8 mouse cellular contexts compared by ENCODE assay signal in genomic region chr1:21079217-21079773, GRCm38 (mm10). TPM values are rescaled to one million over a fixed set of nuclear protein-coding genes. Genes with fewer than 3 reads are reported as not detected.
DNase-seq lines count a peak whose midpoint lies in the region; ATAC-seq and TF ChIP-seq lines count a peak whose summit lies in the region.

Tram2 (minus strand) TSS chr1:21079229.

- DNase-seq in MN1 (ENCODE audit: low spot score) = peak; percentile 95
- peak; percentile 89 for DNase-seq in cerebellum, adult 8-10 months
- peak; percentile 96 for DNase-seq in hindbrain, embryonic 10.5 days (ENCODE audit: low spot score)
- DNase-seq in layer of hippocampus, adult 9-10 months (ENCODE audit: low spot score) = peak; percentile 58
- DNase-seq in thymus, adult 18-20 months = peak; percentile 86 to 87

- peaks cover 51% of the 10 kb centered on the region for H3K4me1 ChIP-seq in hindbrain, embryonic 10.5 days (replicated peaks)
- H3K4me1 ChIP-seq in lung, embryonic 15.5 days = peaks cover 40% of the 10 kb centered on the region
- peaks cover 5% of the 10 kb centered on the region; the same call in 1 of the 2 replicates for H3K4me1 ChIP-seq in olfactory bulb, adult 2 months (ENCODE audit: control insufficient read depth, insufficient read depth, low read length)

- H3K9me3 ChIP-seq in hindbrain, embryonic 10.5 days = no peaks in the 10 kb centered on the region
- H3K9me3 ChIP-seq in lung, embryonic 15.5 days = no peaks in the 10 kb centered on the region

- no peak for TF ChIP-seq CTCF in olfactory bulb, adult 2 months (IDR thresholded peaks at IDR 0.05; ENCODE audit: insufficient read depth, low read depth, low read length)

- peak; percentile 68 for TF ChIP-seq POLR2A in olfactory bulb, adult 2 months (IDR thresholded peaks at IDR 0.05; ENCODE audit: insufficient read depth, low read depth, low read length)

- ATAC-seq in frontal cortex, adult (ENCODE audit: low TSS enrichment) = peak; percentile 88
- peak; percentile 93 for ATAC-seq in lung, embryonic 15.5 days (ENCODE audit: borderline replicate concordance, extremely low read depth, low FRiP score, low TSS enrichment)

- H3K27ac ChIP-seq in hindbrain, embryonic 10.5 days = peak within 1 kb of the TSS; percentile 96
- peak within 1 kb of the TSS; percentile 96 for H3K27ac ChIP-seq in lung, embryonic 15.5 days
- peak within 1 kb of the TSS; percentile 14; the same call in 1 of the 2 replicates for H3K27ac ChIP-seq in olfactory bulb, adult 2 months (ENCODE audit: insufficient read depth, low read depth, low read length)

- WGBS in hindbrain, embryonic 10.5 days = under 1% methylated on average over 52 of the region's 52 CpGs
- WGBS in lung, embryonic 15.5 days = under 1% methylated on average over 33 of the region's 52 CpGs
- WGBS in olfactory bulb, adult 2 months = under 1% methylated on average over 41 of the region's 52 CpGs

- peak within 1 kb of the TSS; percentile 68 for H3K4me3 ChIP-seq in hindbrain, embryonic 10.5 days
- peak within 1 kb of the TSS; percentile 77 for H3K4me3 ChIP-seq in lung, embryonic 15.5 days
- peak within 1 kb of the TSS; percentile 97 for H3K4me3 ChIP-seq in olfactory bulb, adult 2 months (ENCODE audit: insufficient read depth, low read depth, low read length)

- H3K4me2 ChIP-seq in lung, embryonic 15.5 days = peak within 1 kb of the TSS; percentile 63

- H3K36me3 ChIP-seq in hindbrain, embryonic 10.5 days = no peaks in the 10 kb centered on the region
- H3K36me3 ChIP-seq in lung, embryonic 15.5 days = no peaks in the 10 kb centered on the region

- no peaks in the 10 kb centered on the region for H3K27me3 ChIP-seq in hindbrain, embryonic 10.5 days (ENCODE audit: insufficient read depth, poor library complexity, severe bottlenecking)
- no peaks in the 10 kb centered on the region for H3K27me3 ChIP-seq in lung, embryonic 15.5 days

- H3K9ac ChIP-seq in lung, embryonic 15.5 days = peak within 1 kb of the TSS; percentile 80

RNA-seq across cellular contexts. Expression of gene Tram2, which starts in this region (rescaled TPM):
- polyA plus RNA-seq in hindbrain, embryonic 10.5 days (2016; fragmentation: Nextera tagmentation; extraction: Ambion mirVana) = 5.0 and 6.3 TPM in 2 replicates
- polyA plus RNA-seq in lung, embryonic 15.5 days (2015; fragmentation: Nextera tagmentation; extraction: Ambion mirVana) = 7.3 and 8.0 TPM in 2 replicates
- polyA plus RNA-seq in olfactory bulb, adult 2 months (2012; ENCODE audit: insufficient read depth, insufficient read length, low replicate concordance, missing spikeins) = not detected in 2 replicates

Comparison
In these comparisons a context has a peak if more than half of its experiments do, and no peak if none do; other contexts are left out.
1. Peak in every context shown above with its lines: DNase-seq, ATAC-seq, H3K4me3 ChIP-seq and H3K27ac ChIP-seq.
2. H3K27ac ChIP-seq: peak in every context shown above with its lines; median percentile 96 in hindbrain, embryonic 10.5 days; 96 in lung, embryonic 15.5 days; 14 in olfactory bulb, adult 2 months.